Mouse (Mus musculus): ENCODE measurements around the gene Lipa. TPM values are rescaled to one million over a fixed set of nuclear protein-coding genes. Genes with fewer than 3 reads are reported as not detected.
A peak's percentile ranks its signal among the peaks of the same experiment; 100 is the strongest.

Gene Lipa
- 10 to 100 TPM; 64.4 to 96.0 (median 93.8) TPM for polyA plus RNA-seq (2017; shearing (Covaris generic))

- peak; percentile 97 for ATAC-seq
Measured at GRCm38 (mm10) chr19:34526941-34527682, at the start of gene Lipa. Gene Lipa (minus strand): TSS chr19:34527474.

GRCm38 (mm10) chr19:34573650-34574049 is 46.4 kb upstream of the Lipa start:
- no peak for ATAC-seq

- ATAC-seq = no peak
Measured at GRCm38 (mm10) chr19:34571080-34571479, 43.8 kb upstream of the Lipa start.

GRCm38 (mm10) chr19:34569896-34570476 is 42.7 kb upstream of the Lipa start:
- no peak for ATAC-seq

DNA sequence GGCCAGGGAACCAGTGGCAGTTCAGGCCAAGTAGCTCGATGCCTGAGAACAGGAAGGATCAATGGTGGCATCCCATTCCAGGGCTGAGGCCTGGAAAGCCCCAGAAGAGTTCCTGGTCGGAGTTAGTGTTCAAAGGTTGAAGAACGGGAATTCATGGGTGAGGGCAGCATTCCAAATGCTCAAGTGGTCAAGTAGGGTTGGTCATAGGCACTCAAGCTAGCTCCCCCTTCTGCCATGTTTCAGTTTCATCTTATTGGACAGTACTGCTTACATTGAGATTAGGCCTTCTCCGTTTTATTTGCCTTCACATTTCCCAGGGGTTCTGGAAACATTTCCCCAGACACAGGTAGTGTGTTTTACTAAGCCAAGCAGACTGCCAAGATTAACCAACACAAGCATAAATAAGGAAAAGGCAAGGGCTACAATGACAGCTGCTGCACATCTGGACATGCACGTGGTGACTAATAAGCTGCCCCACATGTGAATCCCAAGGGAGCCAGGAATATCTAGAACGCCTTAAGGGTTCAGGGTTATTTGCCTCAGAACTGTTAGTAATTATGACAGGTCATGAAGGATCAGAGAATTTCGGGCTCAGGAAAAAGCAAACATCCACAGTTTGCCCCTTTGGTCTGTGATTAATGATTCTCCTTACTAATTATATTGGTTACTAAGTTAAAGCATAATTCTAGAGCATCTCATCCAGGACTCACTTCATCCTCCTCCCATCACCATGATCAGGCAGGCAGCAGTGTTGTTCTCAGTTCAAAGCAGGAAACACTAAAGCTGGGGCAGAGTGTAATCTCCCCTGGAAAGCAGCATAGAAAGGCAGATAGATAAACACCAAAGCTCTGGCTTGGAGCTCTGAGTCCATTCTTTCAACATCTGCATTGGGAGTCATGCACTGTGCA is 42.0 kb upstream of the Lipa start:
- no peak for ATAC-seq

- no peak for ATAC-seq
Measured at GRCm38 (mm10) chr19:34566178-34566784, 39.0 kb upstream of the Lipa start.

DNA sequence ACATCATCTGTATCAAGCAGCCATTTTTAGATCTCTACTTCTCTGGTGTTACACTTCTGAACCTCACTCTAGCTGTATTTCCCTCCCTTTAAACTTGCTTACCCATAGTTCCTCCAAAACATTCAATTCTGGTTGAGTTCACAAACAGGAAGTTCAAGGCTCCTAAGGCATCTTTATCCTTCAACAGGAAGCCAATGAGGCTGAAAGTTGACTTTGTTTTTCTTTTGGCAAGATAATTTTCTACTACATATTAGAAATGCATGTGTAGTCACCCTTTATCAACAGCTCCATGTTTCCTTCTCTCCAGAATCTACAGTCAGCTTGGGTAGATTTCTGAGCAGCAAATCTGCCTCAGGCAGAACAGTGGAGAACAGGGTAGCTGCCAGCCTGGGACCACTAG is 35.3 kb upstream of the Lipa start:
- ATAC-seq = peak; percentile 54

DNA sequence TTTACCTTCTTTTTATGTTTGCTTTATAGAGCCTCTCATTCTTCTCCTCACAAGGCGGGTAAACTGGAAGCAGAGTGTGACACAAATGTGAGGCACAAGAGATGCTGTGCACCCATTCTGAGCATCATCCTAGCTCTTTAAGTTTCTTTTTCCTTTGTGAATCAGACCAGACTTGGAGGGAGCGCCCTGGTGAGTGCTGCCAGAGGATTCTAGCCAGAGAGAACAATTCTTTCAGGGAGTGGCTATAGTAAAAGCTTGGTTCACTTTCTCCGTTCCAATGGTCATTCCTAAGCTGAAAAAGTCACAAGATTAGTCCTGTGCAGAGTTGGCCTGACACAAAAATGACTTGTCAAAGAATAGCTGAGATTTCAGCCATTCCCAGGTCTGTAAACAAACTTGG is 29.3 kb upstream of the Lipa start:
- no peak for ATAC-seq

DNA sequence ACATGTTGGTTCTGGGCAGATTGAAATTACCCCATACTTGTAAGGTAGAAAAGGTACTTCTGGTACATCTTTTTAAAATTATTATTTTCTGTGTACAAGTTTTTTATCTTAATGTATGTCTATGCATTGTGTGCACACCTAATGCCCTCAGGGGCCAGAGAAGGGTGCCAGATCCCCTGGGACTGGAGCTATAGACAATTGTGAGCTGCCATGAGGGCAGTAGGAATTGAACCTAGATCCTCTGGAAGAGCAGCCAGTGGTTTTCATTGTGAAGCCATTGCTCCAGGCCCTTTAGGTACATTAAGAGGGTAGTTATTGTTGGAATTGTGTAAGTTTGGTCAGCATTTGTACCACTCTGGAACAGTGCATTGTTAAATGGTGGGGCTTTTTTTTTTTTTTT is 26.8 kb upstream of the Lipa start:
- no peak for ATAC-seq

- ATAC-seq = no peak
Measured at GRCm38 (mm10) chr19:34553522-34553921, 26.2 kb upstream of the Lipa start.

DNA sequence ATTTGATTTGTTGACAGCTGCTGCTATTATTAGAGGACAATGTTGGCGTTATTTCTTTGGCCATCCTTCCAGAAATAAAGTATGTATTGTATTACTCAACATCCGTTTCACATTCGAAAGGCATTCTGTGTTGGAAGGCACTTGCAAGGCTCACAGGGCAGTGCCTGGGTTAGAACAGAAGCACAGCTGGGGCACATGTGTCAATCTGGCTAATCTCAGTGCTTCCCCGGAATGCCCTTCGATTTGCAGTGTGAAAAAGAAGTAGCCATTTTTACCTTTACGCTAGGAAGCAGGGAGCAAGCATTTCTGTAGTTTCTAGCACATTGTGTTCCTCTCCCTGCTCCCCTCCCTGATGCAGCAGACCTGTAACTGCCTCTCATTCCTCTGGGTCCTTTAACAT is 25.7 kb upstream of the Lipa start:
- ATAC-seq = no peak

DNA sequence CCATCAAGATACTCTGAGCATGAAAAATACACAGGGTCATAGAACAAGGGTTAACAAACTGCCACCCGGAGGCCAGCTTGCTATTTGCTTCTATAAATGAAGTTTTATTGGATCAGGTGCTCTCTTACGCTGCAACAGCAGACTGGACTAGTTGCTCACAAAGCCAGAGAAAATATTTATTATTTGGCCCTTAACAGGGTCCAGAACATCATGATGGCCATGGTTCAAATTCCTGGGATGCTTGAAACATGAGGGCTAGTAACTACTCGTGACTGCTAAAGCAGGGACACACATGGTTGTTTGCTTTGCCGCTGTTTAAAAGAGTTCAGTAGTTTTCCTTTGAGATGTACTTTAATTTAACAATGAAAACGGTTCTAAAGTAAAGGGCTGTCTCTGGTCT is 24.7 kb upstream of the Lipa start:
- no peak for ATAC-seq

DNA sequence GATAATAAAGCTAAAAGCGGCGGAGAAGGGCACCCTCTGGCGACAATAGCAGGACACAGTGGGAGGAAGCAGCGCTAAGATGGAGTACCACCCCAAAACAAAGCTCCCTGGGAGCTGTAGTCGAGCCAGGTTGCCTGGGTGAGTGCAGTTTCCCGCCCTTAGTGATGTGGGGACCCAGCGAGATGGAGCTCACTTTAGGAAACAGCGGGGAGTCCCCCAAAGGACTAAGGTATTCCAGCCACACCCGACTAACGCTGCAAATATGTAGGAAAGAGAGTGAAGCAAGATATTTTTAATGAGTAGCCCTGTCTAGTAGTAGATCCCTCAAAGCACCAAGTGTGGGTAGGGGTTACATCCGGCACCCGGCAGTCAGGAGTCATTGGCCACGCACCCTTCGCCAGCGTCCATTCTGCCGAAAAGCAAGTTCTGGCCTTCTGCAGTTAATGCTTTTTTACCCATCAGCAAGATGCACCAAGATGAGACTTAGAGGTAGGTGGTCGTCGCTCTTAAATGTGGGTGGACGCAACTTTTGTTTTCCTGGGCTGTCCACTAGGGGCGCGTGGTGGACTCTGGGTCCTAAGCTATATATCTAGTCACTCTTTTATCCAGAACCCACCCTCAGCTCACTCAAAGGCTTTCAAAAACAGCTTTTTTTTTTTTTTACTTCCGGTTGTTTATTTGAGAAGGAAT is 23.4 kb upstream of the Lipa start, which contains the start of gene Ifit2:
TSS of gene Ifit2 (plus strand) at position 161 of the 690 bp plus-strand sequence.
- peak; percentile 91 for ATAC-seq

DNA sequence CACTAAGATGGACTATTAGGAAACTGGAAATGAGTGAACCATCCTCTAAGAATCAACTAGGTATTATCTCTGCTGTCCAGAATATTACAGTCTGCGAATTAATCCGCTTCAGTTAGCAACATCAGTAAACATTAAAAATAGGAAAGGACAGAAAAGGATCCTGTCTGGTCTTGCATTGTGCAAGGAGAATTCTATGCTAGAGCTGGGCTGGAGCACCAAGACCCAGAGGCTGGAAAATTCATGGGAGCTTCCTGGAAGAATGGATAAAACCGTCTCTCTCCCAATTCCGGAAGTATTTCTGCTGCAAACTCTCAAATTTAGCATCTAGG is 22.9 kb upstream of the Lipa start:
- peak; percentile 3 for ATAC-seq

- peak; percentile 41 for ATAC-seq
Measured at GRCm38 (mm10) chr19:34547976-34548375, 20.7 kb upstream of the Lipa start.

DNA sequence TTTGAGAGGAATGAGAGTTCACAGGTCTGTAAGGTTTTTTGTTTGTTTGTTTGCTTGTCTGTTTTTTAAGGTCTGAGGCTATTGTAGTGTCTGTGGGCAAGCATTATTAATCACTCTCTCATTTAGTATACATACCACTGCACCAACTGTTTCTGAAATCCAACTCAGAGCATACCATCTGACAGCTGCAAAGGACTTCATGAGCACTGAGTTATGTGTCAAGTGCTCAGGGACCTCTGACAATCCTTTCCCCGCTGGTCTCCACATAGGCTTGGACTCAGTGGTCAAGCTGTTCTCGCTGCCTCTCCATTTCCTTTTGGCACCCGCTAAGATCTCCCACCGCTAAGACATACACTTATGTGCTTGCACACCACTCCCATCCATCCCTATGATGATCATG is 18.9 kb upstream of the Lipa start:
- no peak for ATAC-seq

DNA sequence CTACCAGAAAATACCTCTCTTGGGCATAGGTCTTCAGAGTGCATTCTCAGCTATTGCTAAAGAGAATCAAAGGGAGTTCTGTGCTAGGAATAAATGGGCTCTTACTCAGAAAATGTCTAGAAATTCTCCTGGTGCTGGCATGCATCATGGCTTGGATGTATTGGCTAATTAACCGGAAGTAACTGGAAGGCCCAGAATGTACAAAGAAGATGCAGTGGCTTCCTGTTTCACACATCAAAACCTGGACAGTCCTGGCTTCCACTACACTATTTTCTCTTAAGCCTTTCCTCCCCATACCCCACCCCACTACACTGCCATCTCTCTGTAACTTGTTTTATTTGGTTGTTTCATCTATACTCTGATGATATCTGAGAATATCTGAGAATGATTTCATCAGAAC is 12.1 kb upstream of the Lipa start:
- no peak for ATAC-seq

GRCm38 (mm10) chr19:34532061-34532751 is 4.9 kb upstream of the Lipa start:
- no peak for ATAC-seq

DNA sequence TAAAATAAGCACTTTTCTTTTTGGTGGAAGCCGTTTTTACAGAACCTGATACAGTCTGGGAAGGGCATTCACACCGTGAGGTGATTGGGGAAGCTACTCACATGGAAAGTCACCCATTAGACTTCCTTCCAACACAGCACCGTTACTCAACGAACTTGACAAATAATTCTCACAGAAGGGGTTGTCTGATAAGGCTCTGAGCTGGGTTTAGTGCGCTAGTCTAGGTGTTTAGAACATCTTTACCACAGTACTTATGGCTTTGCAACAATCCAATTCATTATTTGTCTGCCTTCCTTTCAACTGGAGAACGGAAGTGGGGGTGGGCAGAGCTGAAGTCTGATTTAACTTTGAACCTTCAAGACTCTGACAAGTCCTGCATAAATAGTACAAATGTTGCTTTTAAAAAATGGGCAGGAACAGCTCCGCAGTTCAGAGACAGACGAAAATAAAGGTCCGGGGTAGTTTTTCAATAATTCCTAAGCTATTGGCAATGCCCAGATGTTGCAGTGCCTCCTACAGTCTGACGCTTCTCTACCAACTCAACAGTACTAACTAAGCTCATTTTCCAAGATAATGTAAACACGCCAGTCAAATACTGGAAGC is 852 bp downstream of the Lipa start:
- peak; percentile 35 for ATAC-seq

GRCm38 (mm10) chr19:34524646-34525045 is 2.6 kb downstream of the Lipa start:
- ATAC-seq = no peak

DNA sequence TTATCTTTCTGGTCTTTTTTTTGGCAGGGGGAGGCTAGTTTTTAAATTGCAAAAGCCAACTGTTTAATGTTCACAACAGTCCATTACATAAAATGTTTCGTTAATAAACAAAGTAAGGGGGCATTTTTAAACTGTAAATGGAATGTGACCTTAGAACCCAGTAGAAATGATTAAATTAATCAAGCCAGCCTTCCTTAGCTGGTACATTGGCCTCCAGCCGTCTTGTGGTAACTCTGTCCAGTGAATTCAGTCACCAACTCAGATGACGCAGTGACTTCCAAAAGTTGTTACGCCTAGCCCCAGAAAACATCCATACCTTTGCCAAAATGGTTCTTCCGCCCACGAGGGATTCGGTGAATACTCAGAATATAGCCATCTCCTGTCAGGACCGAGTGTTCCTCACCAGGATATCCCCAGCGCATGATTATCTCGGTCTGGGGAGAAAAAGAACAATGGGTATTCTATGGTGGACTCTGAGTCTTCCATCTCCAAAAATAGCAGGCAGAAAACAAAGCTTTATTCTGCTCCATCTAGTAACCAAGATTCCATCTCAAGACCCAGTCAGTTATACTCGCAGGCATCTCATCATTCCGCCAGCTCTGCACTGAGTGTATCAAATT is 4.1 kb downstream of the Lipa start:
- no peak for ATAC-seq
